Mouse (Mus musculus) heart, embryonic 10.5 days (tissue): ENCODE measurements around the gene Aph1c. TPM values are rescaled to one million over a fixed set of nuclear protein-coding genes. Genes with fewer than 3 reads are reported as not detected.
A peak's percentile ranks its signal among the peaks of the same experiment; 100 is the strongest.
"Not testable (repeated sequence)": the region's sequence is repeated elsewhere in the genome, so short reads cannot be mapped to it uniquely, and the experiment has no call there.

Source experiments
- DNase-seq: peaks from one replicate; pipeline ENCODE4 v3.0.0-alpha.2; 2017; ENCODE audit warnings: low spot score
- H3K27ac ChIP-seq: fragments of 300-500 bp; sonication (generic); 2 replicates; pipeline ENCODE4 v1.5.1; 2016; ENCODE audit warnings: mild to moderate bottlenecking
- H3K27me3 ChIP-seq: fragments of 300-500 bp; sonication (generic); 2 replicates; pipeline ENCODE4 v1.6.1; 2016; ENCODE audit warnings: mild to moderate bottlenecking; ENCODE audit not compliant: poor library complexity, insufficient read depth, severe bottlenecking
- H3K36me3 ChIP-seq: fragments of 300-500 bp; sonication (generic); 2 replicates; pipeline ENCODE4 v1.6.1; 2016; ENCODE audit warnings: mild to moderate bottlenecking, moderate library complexity
- H3K4me1 ChIP-seq: fragments of 300-500 bp; sonication (generic); 2 replicates; pipeline ENCODE4 v1.6.1; 2016; ENCODE audit warnings: mild to moderate bottlenecking
- H3K4me3 ChIP-seq: fragments of 300-500 bp; sonication (generic); 2 replicates; pipeline ENCODE4 v1.5.1; 2016; ENCODE audit warnings: mild to moderate bottlenecking, moderate library complexity
- H3K9me3 ChIP-seq: fragments of 300-500 bp; sonication (generic); 2 replicates; pipeline ENCODE4 v1.6.1; 2016; ENCODE audit warnings: mild to moderate bottlenecking, moderate library complexity
- WGBS: fragments of 180-500 bp; shearing (Covaris S2); methylation state at CpG from one replicate; pipeline ENCODE4 v1.1.7; 2016; 5-methylcytosine and 5-hydroxymethylcytosine counted together
- polyA plus RNA-seq: library from polyadenylated mRNA; unstranded; fragments of >200 nt; fragmentation: Nextera tagmentation; extraction: Ambion mirVana; gene quantifications from 2 replicates; pipeline ENCODE4 v1.2.1, GENCODE M21; 2016

Gene Aph1c
- polyA plus RNA-seq, 1 experiment from 2014 or later = 2.4 TPM

DNA sequence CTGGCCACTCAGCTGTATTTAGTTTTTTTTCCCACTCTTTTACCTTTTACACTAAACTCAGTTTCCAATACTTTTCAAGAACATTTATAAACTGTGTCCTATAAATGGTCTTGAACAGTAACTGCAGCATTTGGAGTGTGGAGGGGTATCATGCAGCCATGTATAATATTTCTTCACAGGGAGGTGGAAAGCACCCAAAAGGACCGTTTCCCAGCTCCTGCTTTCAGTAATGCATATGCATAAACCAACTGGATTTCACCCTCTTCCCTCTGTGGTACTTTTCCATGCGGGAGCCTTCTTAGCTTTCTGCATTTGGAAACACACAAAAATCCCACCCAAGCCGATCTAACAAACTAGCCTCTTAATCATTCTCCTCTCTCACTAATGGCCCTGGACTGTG lies 30.2 kb upstream of the Aph1c start:
- H3K4me1 ChIP-seq = peaks cover 12% of the 10 kb centered on the region
- H3K27me3 ChIP-seq = no peaks in the 10 kb centered on the region
- H3K4me3 ChIP-seq = no peak overlapping the region
- no peak overlapping the region for H3K27ac ChIP-seq
- peaks cover 20% of the 10 kb centered on the region for H3K36me3 ChIP-seq
- no peak for DNase-seq
- H3K9me3 ChIP-seq = no peaks in the 10 kb centered on the region
- 73% methylated on average over 3 of the region's 3 CpGs for WGBS

DNA sequence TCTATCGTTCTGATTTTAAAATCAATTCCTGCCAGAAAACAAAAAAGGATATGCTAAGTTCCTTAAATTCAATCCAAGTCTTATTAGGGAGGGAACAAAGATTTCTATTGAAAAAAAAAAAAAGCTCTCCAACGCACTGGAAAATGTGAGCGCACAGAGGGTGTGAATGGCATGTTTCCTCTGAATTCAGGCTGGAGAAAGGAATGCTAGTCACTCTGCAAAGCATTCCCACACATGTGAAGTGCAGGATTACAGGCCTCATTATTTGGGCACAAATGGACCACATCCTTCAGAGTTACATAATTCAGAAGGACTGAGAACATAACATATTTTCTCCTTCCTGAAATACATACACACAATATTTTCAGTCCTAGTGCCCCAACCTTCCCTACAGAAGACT lies 28.9 kb upstream of the Aph1c start:
- no peaks in the 10 kb centered on the region for H3K9me3 ChIP-seq
- peaks cover 12% of the 10 kb centered on the region for H3K4me1 ChIP-seq
- no peak overlapping the region for H3K27ac ChIP-seq
- no peak overlapping the region for H3K4me3 ChIP-seq
- DNase-seq = no peak
- 64% methylated on average over 3 of the region's 3 CpGs for WGBS
- H3K27me3 ChIP-seq = no peaks in the 10 kb centered on the region
- peaks cover 28% of the 10 kb centered on the region for H3K36me3 ChIP-seq

DNA sequence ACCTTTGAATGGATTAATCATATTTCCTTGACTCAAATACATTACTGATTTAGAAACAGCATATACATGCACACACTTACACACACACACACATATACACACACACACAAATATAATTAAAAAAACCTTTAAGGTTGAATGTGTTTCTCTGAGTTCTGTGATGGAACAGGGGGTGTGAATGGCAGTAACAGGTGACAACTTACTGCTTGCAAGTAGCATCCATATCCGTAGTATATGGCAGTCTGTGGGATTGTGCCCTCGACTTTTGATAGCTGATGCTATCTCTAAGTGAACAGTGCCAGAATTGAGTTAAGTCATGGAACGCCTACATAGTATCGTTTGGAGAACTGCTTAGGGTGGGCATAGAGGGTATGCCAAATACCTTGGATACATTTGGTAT lies 27.7 kb upstream of the Aph1c start:
- 86% methylated on average over 4 of the region's 4 CpGs for WGBS
- Histone ChIP-seq H3K27ac (no peak overlapping the region), H3K36me3 (peaks cover 28% of the 10 kb centered on the region), H3K4me1 (peaks cover 7% of the 10 kb centered on the region), H3K27me3 (no peaks in the 10 kb centered on the region), H3K4me3 (no peak overlapping the region), H3K9me3 (no peaks in the 10 kb centered on the region)
- DNase-seq = no peak

DNA sequence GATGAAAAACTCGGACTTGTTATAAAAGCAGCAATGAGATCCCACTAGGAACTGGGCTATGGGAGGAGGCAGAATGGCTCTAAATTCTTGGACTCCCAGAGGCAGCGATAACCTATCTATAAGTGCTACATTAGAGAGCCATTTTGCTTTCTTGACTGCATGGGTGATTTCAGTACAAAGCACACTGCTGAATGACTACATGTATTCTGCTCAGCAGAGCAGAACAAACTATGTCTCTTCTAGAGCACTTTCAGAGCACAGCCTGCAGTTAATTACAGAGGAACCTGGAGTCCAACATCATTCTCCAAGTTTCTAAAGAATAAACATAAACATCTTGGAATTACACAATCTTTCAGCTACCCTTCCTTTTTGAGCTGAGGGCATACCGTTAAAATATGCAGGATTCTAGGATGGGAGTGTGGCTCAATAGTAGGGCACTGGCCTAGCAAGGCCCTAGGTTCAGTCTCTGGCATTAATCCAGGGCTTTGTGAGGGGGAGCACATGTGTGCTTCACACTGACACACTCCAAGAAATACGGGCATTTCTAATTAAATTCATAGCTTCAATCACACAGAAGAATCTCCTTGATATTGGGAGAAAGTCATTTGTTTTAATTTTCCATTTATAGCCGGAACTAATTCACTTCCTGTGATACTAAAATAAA lies 26.7 kb upstream of the Aph1c start:
- DNase-seq = no peak
- H3K9me3 ChIP-seq = no peaks in the 10 kb centered on the region
- peaks cover 7% of the 10 kb centered on the region for H3K4me1 ChIP-seq
- H3K27me3 ChIP-seq = no peaks in the 10 kb centered on the region
- H3K36me3 ChIP-seq = peaks cover 28% of the 10 kb centered on the region
- H3K4me3 ChIP-seq = no peak overlapping the region
- WGBS = 83% methylated on average over 5 of the region's 5 CpGs
- H3K27ac ChIP-seq = no peak overlapping the region

DNA sequence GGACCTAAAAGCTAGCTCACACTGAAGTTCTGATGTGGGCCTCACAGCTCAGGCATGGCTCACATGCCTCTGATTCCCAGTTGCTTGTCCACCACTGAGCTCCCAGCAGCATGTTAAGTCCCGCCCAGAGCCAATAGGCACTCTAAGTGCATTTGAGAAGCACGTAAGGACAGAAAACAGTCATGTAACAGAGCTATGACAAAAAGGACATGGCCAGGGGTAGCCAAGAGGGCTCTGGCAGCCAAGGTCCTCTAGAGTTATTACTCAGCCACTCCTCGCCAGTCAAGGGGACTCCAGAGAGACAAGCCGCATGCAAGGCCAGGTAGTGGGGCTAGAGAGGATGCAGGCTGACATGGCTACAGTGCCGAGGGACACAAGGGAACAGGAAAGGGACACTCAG lies 25.0 kb upstream of the Aph1c start:
- Histone ChIP-seq H3K27me3 (no peaks in the 10 kb centered on the region), H3K4me1 (peaks cover 6% of the 10 kb centered on the region), H3K36me3 (peaks cover 28% of the 10 kb centered on the region), H3K9me3 (no peaks in the 10 kb centered on the region), H3K4me3 (no peak overlapping the region), H3K27ac (no peak overlapping the region)
- 86% methylated on average over 5 of the region's 5 CpGs for WGBS
- DNase-seq = no peak

DNA sequence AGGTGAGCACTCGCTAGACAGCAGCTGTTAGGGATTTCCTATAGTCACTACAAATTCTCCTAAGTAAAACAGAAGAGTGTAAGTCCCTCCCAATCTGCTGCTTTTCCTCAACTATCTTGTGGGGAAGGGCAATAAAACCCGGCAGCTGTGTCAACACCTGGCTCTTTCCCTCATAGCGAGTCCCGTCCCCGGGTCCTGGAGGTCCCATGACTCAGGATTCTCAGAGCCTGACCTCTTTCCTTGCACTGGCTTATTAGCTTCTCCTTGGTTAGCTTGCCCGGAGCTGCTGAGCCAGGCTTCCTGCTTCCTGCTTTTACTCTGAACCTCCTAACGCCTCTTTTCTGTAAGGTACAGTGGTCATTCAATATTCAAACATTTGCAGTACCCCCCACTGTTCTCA lies 21.3 kb upstream of the Aph1c start:
- Histone ChIP-seq H3K27me3 (no peaks in the 10 kb centered on the region), H3K9me3 (no peaks in the 10 kb centered on the region), H3K4me1 (peaks cover 12% of the 10 kb centered on the region), H3K27ac (no peak overlapping the region), H3K4me3 (no peak overlapping the region), H3K36me3 (peaks cover 22% of the 10 kb centered on the region)
- 58% methylated on average over 7 of the region's 7 CpGs for WGBS
- no peak for DNase-seq

DNA sequence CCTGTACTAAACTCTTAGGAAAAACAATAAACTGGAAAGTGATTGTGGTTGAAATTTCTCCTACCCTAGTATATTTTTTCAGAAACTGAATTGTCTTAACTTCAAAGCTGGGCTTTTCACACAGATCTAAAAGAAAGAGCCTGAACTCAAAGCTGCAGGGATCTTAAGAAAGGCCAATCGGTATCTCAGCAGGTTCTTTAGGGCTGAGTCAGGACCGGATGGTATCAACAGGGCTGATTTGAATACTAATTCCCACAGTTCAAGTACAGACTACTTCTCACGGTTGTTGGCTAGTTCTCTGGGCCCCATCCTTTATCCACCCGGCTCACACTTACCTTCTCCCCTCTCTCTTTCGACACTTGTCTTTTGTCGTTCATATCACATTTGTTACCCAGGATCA lies 18.1 kb upstream of the Aph1c start:
- WGBS = 37% methylated on average over 6 of the region's 6 CpGs
- H3K9me3 ChIP-seq = no peaks in the 10 kb centered on the region
- peaks cover 16% of the 10 kb centered on the region for H3K4me1 ChIP-seq
- no peak for DNase-seq
- no peaks in the 10 kb centered on the region for H3K27me3 ChIP-seq
- H3K36me3 ChIP-seq = peaks cover 6% of the 10 kb centered on the region; the same call in 1 of the 2 replicates
- H3K27ac ChIP-seq = no peak overlapping the region
- H3K4me3 ChIP-seq = no peak overlapping the region

DNA sequence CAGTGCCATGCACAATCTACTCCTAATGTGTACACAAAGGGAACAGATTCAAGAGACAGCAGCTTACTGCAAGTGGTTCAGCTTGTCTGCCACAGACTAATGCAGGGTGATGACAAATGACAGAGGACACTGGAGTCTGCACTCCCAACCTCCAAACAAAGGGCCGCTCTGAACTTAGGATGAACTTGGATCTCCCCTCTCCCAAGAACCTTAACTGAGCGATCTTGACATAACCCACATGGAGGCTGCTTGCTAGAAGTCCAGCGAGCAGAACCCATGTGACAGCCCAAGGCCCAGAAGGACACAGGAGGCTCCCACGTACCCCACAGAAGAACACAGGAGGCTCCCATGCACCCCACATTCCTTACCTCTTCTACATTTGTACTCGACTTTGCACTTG lies 16.4 kb upstream of the Aph1c start:
- WGBS = 50% methylated on average over 5 of the region's 5 CpGs
- Histone ChIP-seq H3K9me3 (no peaks in the 10 kb centered on the region), H3K4me1 (peaks cover 16% of the 10 kb centered on the region), H3K27me3 (no peaks in the 10 kb centered on the region), H3K36me3 (peaks cover 19% of the 10 kb centered on the region), H3K27ac (0 out of 2 replicates have a peak overlapping the region, but pooled peaks have one; percentile 7), H3K4me3 (no peak overlapping the region)
- DNase-seq = no peak

DNA sequence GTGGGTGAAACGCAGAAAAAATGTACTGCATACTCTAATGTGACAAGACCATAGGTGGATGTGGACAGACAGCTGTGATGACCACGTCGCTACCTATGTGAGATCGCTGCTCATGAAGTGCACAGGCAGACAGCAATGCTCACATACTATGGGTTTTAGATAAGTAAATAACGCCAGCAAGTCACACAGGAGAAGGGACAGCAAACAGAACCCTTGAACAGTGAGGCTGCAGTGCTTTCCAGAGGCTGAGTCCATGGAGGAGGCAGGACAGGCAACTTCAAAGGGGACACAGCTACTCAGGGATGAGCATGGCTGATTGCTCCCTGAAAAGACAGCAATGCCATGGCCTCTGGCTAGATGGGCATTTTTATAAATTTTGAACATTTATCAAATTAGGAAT lies 12.3 kb upstream of the Aph1c start:
- Histone ChIP-seq H3K9me3 (no peaks in the 10 kb centered on the region), H3K4me1 (peaks cover 13% of the 10 kb centered on the region), H3K27ac (no peak overlapping the region), H3K36me3 (peaks cover 15% of the 10 kb centered on the region), H3K27me3 (no peaks in the 10 kb centered on the region), H3K4me3 (no peak overlapping the region)
- no peak for DNase-seq
- 89% methylated on average over 5 of the region's 5 CpGs for WGBS

DNA sequence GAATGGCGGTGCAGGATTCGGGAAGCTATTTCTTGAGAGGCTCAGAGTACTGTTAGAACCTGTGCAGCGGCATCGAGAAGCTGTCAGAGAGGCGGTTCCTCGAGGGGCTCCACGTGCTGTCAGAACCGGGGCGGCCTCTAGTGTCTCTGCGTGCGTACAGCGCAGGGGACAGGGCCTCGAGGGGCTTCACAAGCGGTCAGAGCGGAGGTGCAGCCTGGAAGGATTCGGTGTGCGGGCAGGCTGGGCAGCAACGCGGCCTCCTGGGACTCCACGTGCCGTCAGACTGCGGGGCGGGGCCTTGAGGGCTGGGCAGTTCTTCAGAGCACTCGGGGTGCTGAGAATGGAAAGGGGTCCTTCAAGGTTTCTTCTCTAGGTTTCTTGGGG lies 563 bp upstream of the Aph1c start:
- H3K4me1 ChIP-seq = peaks cover 13% of the 10 kb centered on the region
- 0% methylated on average over 24 of the region's 24 CpGs for WGBS
- H3K9me3 ChIP-seq = no peaks in the 10 kb centered on the region
- no peaks in the 10 kb centered on the region for H3K36me3 ChIP-seq
- peak overlapping the region; percentile 69 for H3K4me3 ChIP-seq
- no peak for DNase-seq
- 0 out of 2 replicates have a peak, but pooled peaks cover 13% of the 10 kb centered on the region for H3K27me3 ChIP-seq
- peak overlapping the region; percentile 83 for H3K27ac ChIP-seq

DNA sequence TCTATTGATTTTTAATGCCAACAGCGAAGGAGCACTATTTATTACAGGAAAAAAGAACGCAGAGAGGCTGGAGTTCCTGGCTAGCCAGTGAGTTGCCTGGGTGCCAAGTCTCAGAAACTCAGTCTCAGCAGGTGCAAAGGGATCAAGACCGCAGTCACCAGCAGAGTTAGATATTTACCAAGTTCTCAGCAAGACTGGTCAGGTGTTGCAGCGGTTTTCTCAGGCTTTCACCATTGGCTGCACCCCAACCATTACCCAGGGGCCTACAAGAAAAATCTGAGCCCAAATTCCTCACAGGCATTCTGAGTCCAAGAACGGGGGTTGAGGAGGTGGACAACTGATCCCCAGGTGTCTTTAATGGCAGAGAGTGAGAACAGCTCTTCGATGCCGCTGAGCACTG lies 675 bp downstream of the Aph1c start:
- Histone ChIP-seq H3K4me3 (peak overlapping the region; percentile 69), H3K27ac (no peak overlapping the region), H3K36me3 (no peaks in the 10 kb centered on the region), H3K27me3 (0 out of 2 replicates have a peak, but pooled peaks cover 13% of the 10 kb centered on the region), H3K4me1 (peaks cover 13% of the 10 kb centered on the region), H3K9me3 (no peaks in the 10 kb centered on the region)
- 20% methylated on average over 7 of the region's 7 CpGs for WGBS
- DNase-seq = no peak

DNA sequence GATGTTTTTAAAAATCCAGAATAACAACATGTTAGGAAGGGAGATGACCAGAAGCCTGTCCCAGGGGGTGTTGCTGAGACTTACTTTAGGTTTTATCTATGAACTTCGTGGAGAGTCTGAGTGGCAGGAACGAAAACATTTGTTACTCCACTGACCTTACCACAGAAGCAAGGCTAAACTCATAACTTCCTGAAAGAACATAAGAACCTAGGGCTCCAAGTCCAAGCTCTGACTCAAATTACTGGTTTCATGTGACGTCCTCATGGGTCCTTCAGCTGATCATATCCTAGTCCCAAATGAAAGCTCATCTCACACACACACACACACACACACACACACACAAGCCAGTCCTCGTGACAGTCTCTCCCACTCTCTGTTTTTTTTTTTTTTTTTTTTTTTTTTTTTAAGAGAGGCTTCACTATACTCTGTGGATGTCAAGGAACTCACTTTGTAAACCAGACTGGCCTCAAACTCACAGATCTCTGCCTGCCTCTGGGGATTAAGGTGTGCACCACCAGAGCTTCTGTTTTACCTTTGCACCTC lies 2.1 kb downstream of the Aph1c start:
- H3K4me1 ChIP-seq = peaks cover 13% of the 10 kb centered on the region
- no peaks in the 10 kb centered on the region for H3K9me3 ChIP-seq
- H3K27ac ChIP-seq = no peak overlapping the region
- H3K27me3 ChIP-seq = 0 out of 2 replicates have a peak, but pooled peaks cover 13% of the 10 kb centered on the region
- H3K36me3 ChIP-seq = no peaks in the 10 kb centered on the region
- no peak overlapping the region for H3K4me3 ChIP-seq
- 49% methylated on average over 4 of the region's 4 CpGs for WGBS
- DNase-seq = no peak

DNA sequence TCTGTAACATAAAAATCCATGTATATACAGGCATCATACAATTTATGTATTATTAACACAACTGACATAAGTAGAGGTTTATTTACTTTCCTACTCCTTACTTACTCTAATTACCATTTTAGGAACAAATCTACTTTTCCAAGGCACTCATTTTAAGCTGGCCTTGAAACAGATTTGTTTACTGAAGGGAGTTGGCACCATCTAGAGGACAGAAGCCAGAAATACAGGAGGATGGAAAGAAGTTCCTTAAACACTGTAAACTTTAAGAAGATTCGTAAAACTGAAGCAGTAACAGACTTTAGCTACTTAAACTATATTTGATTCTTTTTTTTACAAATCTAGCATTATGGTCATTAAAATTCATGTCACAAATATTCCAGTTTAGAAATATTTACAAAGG lies 8.5 kb downstream of the Aph1c start:
- H3K27me3 ChIP-seq = no peaks in the 10 kb centered on the region
- no peaks in the 10 kb centered on the region for H3K4me1 ChIP-seq
- H3K27ac ChIP-seq = no peak overlapping the region
- H3K36me3 ChIP-seq = no peaks in the 10 kb centered on the region
- no peak overlapping the region for H3K4me3 ChIP-seq
- DNase-seq = no peak
- WGBS = 39% methylated on average over 1 of the region's 1 CpGs
- H3K9me3 ChIP-seq = no peaks in the 10 kb centered on the region

DNA sequence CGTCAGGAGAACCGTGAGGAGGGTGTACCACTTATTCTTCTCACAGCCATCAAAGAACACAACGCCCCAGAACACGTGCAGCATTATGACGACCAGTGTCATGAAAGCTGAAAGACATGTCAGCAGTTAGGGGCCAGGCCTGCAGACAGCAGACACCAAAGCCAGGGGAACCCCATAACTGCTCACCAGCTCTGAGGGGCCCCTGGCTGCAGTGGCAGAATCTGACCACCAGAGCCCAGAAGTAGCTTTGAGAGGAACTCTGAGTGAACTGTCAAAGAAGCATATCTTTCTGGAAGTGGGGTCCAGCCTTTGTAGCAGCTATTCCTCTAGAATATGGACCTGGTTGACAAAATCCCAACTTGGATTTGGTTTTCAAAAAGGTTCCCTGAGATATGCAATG lies 12.3 kb downstream of the Aph1c start:
- H3K36me3 ChIP-seq, H3K27ac ChIP-seq, H3K9me3 ChIP-seq, H3K4me3 ChIP-seq, DNase-seq, H3K4me1 ChIP-seq, H3K27me3 ChIP-seq: not testable (repeated sequence)
- 75% methylated on average over 1 of the region's 5 CpGs for WGBS
